Mouse (Mus musculus) MEL (cell line): ENCODE data around the gene Kcna3. TPM values are rescaled to one million over a fixed set of nuclear protein-coding genes. Genes with fewer than 3 reads are reported as not detected.

Source experiments
- DNase-seq: peaks from one replicate; pipeline ENCODE4 v3.0.0; 2011; ENCODE audit warnings: low read depth, low spot score
- H3K27ac ChIP-seq: 2 replicates; pipeline ENCODE4 v1.5.1; 2012; ENCODE audit warnings: low read depth, mild to moderate bottlenecking, control low read depth, low read length, moderate library complexity; ENCODE audit not compliant: control insufficient read depth
- H3K27me3 ChIP-seq, 2 experiments: fragments of 150-350 bp in 1 of 2; sonication (generic) in 1 of 2; 2 replicates each; pipeline ENCODE4 v1.6.1; 2012; ENCODE audit warnings: low read length in 2 of 2, mild to moderate bottlenecking in 2 of 2, improper control_type of control experiment in 1 of 2, moderate library complexity in 1 of 2; ENCODE audit not compliant: insufficient read depth in 2 of 2, control insufficient read depth in 1 of 2
- H3K36me3 ChIP-seq, 2 experiments: 2 replicates each; pipeline ENCODE4 v1.6.1; 2012 to 2014; ENCODE audit warnings: low read length in 2 of 2, improper control_type of control experiment in 1 of 2, inconsistent platforms in 1 of 2, mild to moderate bottlenecking in 1 of 2; ENCODE audit not compliant: insufficient read depth in 2 of 2, control insufficient read depth in 1 of 2
- H3K4me1 ChIP-seq, 2 experiments: fragments of 150-350 bp in 1 of 2; sonication (generic) in 1 of 2; 2 replicates each; pipeline ENCODE4 v1.6.1; 2012; ENCODE audit warnings: low read length in 2 of 2, improper control_type of control experiment in 1 of 2, mild to moderate bottlenecking in 1 of 2; ENCODE audit not compliant: insufficient read depth in 2 of 2, control insufficient read depth in 1 of 2
- H3K4me3 ChIP-seq, 2 experiments: fragments of 150-350 bp in 1 of 2; sonication (generic) in 1 of 2; 2 replicates each; pipeline ENCODE4 v1.5.1; 2012; ENCODE audit warnings: low read depth in 2 of 2, low read length in 2 of 2, mild to moderate bottlenecking in 2 of 2, moderate library complexity in 2 of 2, control low read depth in 1 of 2, improper control_type of control experiment in 1 of 2; ENCODE audit not compliant: control insufficient read depth in 1 of 2, insufficient read depth in 1 of 2
- H3K79me2 ChIP-seq: 2 replicates; pipeline ENCODE4 v1.6.1; 2012; ENCODE audit warnings: mild to moderate bottlenecking, low read length, moderate library complexity; ENCODE audit not compliant: control insufficient read depth, poor library complexity, insufficient read depth
- H3K9ac ChIP-seq: 2 replicates; pipeline ENCODE4 v1.6.1; 2012; ENCODE audit warnings: low read depth, mild to moderate bottlenecking, control low read depth, low read length, moderate library complexity; ENCODE audit not compliant: control insufficient read depth, poor library complexity, severe bottlenecking
- H3K9me3 ChIP-seq: fragments of 150-350 bp; sonication (generic); replicated peaks from 2 replicates; pipeline ENCODE4 v1.6.1; 2012; ENCODE audit warnings: mild to moderate bottlenecking, low read length, improper control_type of control experiment, moderate library complexity; ENCODE audit not compliant: insufficient read depth
- CHD2 ChIP-seq: IDR thresholded peaks from 2 replicates; pipeline ENCODE4 v1.6.1; 2011; ENCODE audit warnings: low read length, improper control_type of control experiment
- EP300 ChIP-seq, 2 experiments: IDR thresholded peaks; 2 replicates each; pipeline ENCODE4 v1.6.1; 2011; ENCODE audit warnings: improper control_type of control experiment in 2 of 2, low read length in 2 of 2, low read depth in 1 of 2, mild to moderate bottlenecking in 1 of 2
- ETS1 ChIP-seq: IDR thresholded peaks from 2 replicates; pipeline ENCODE4 v1.6.1; 2012; ENCODE audit warnings: low read depth, mild to moderate bottlenecking, inconsistent platforms, low read length, improper control_type of control experiment, moderate library complexity
- GATA1 ChIP-seq: IDR thresholded peaks from 2 replicates; pipeline ENCODE4 v1.6.1; 2011; ENCODE audit warnings: low read depth, low read length, improper control_type of control experiment
- MAZ ChIP-seq: IDR thresholded peaks from 2 replicates; pipeline ENCODE4 v1.6.1; 2012; ENCODE audit warnings: low read depth, mild to moderate bottlenecking, inconsistent platforms, low read length, improper control_type of control experiment
- MXI1 ChIP-seq: IDR thresholded peaks from 2 replicates; pipeline ENCODE4 v1.6.1; 2011; ENCODE audit warnings: mild to moderate bottlenecking, low read depth, low read length, improper control_type of control experiment
- MYC ChIP-seq: IDR thresholded peaks from 2 replicates; pipeline ENCODE4 v1.6.1; 2011; ENCODE audit warnings: low read depth, mild to moderate bottlenecking, low read length, improper control_type of control experiment, moderate library complexity
- NRF1 ChIP-seq: IDR thresholded peaks from 2 replicates; pipeline ENCODE4 v1.6.1; 2014; ENCODE audit warnings: low read depth, mild to moderate bottlenecking, inconsistent platforms, low read length, improper control_type of control experiment, moderate library complexity; ENCODE audit not compliant: poor library complexity, insufficient read depth, severe bottlenecking
- POLR2AphosphoS2 ChIP-seq: IDR thresholded peaks from 2 replicates; pipeline ENCODE4 v1.6.1; 2011; ENCODE audit warnings: low read length, improper control_type of control experiment
- POLR2AphosphoS5 ChIP-seq: IDR thresholded peaks from 2 replicates; pipeline ENCODE4 v1.6.1; 2012; ENCODE audit warnings: low read depth, borderline replicate concordance, mild to moderate bottlenecking, inconsistent platforms, low read length, moderate library complexity, mixed read lengths
- SMC3 ChIP-seq: IDR thresholded peaks from 2 replicates; pipeline ENCODE4 v1.6.1; 2011; ENCODE audit warnings: low read depth, low read length, improper control_type of control experiment
- UBTF ChIP-seq: IDR thresholded peaks from 2 replicates; pipeline ENCODE4 v1.6.1; 2012; ENCODE audit warnings: low read depth, mild to moderate bottlenecking, inconsistent platforms, low read length, improper control_type of control experiment, moderate library complexity, borderline replicate concordance; ENCODE audit not compliant: insufficient read depth
- ZKSCAN1 ChIP-seq: IDR thresholded peaks from 2 replicates; pipeline ENCODE4 v1.6.1; 2012; ENCODE audit warnings: low read depth, mild to moderate bottlenecking, inconsistent platforms, low read length, improper control_type of control experiment, moderate library complexity
- ZMIZ1 ChIP-seq: IDR thresholded peaks from 2 replicates; pipeline ENCODE4 v1.6.1; 2012; ENCODE audit warnings: low read depth, mild to moderate bottlenecking, inconsistent platforms, low read length, improper control_type of control experiment, moderate library complexity
- polyA plus RNA-seq, 2 experiments: library from polyadenylated mRNA; stranded (reverse) in 1 of 2; unstranded in 1 of 2; fragments of >175 nt in 1 of 2; fragments of >200 nt in 1 of 2; gene quantifications; 2 replicates each; pipeline versions ENCODE4 v1.2.1 to v1.2.4; 2012; ENCODE audit warnings: low replicate concordance in 2 of 2, low read depth in 1 of 2; ENCODE audit not compliant: insufficient read length in 2 of 2, insufficient read depth in 1 of 2, missing spikeins in 1 of 2
- total RNA-seq: library from RNA; depleted of rRNA; stranded (reverse); fragments of 300-350 nt; gene quantifications from 2 replicates; pipeline ENCODE4 v1.2.3, GENCODE M21; 2012

The Kcna3 gene
- total and polyA plus RNA-seq, 3 experiments, result not detected

GRCm38 (mm10) chr3:107080803-107081202 is 44.8 kb downstream of the Kcna3 start:
- H3K4me3 ChIP-seq, result no peak overlapping the region
- H3K27ac ChIP-seq, result no peak overlapping the region
- no peaks in the 10 kb centered on the region for H3K4me1 ChIP-seq
- H3K36me3 ChIP-seq, result no peaks in the 10 kb centered on the region
- no peak for DNase-seq
- no peaks in the 10 kb centered on the region for H3K27me3 ChIP-seq
- no peak overlapping the region for H3K9ac ChIP-seq
- TF ChIP-seq CHD2 (no peak), EP300 (IDR thresholded peaks at IDR 0.05; ENCODE audit: low read depth in 1 of 2, low read length in 2 of 2) (peak in 1 of 2 experiments; percentile 14; a peak in 1 of 4 replicates), NRF1 (no peak)
- TF ChIP-seq, all 39 proteins: peak for 1
- Histone ChIP-seq H3K79me2 (no peaks in the 10 kb centered on the region), H3K9me3 (no peaks in the 10 kb centered on the region)

GRCm38 (mm10) chr3:107081227-107081626 is 45.3 kb downstream of the Kcna3 start:
- Histone ChIP-seq H3K9me3 (no peaks in the 10 kb centered on the region), H3K27me3 (no peaks in the 10 kb centered on the region), H3K36me3 (no peaks in the 10 kb centered on the region), H3K4me3 (no peak overlapping the region), H3K79me2 (no peaks in the 10 kb centered on the region), H3K27ac (no peak overlapping the region), H3K4me1 (no peaks in the 10 kb centered on the region), H3K9ac (no peak overlapping the region)
- no peak for DNase-seq
- TF ChIP-seq SMC3, result 0 out of 2 replicates have a peak, but pooled peaks have one; percentile 3
- TF ChIP-seq EP300 (IDR thresholded peaks at IDR 0.05; ENCODE audit: low read depth in 1 of 2, low read length in 2 of 2), result no peak

GRCm38 (mm10) chr3:107084586-107084985 is 48.6 kb downstream of the Kcna3 start:
- H3K9me3 ChIP-seq, result no peaks in the 10 kb centered on the region
- no peak overlapping the region for H3K4me3 ChIP-seq
- no peaks in the 10 kb centered on the region for H3K27me3 ChIP-seq
- H3K4me1 ChIP-seq, result no peaks in the 10 kb centered on the region
- no peak overlapping the region for H3K27ac ChIP-seq
- TF ChIP-seq EP300 (IDR thresholded peaks at IDR 0.05; ENCODE audit: low read depth in 1 of 2, low read length in 2 of 2), result no peak
- no peak for TF ChIP-seq MAZ
- TF ChIP-seq ZKSCAN1, result no peak
- TF ChIP-seq MXI1, result no peak
- no peak for TF ChIP-seq SMC3
- TF ChIP-seq POLR2AphosphoS5, result no peak
- TF ChIP-seq ZMIZ1, result no peak
- no peak for TF ChIP-seq POLR2AphosphoS2
- TF ChIP-seq ETS1, result no peak
- no peak for TF ChIP-seq CHD2
- no peak for TF ChIP-seq GATA1
- TF ChIP-seq UBTF, result no peak
- no peak for TF ChIP-seq MYC
- no peak overlapping the region for H3K9ac ChIP-seq
- H3K36me3 ChIP-seq, result no peaks in the 10 kb centered on the region
- H3K79me2 ChIP-seq, result no peaks in the 10 kb centered on the region
- DNase-seq, result no peak
